Mouse (Mus musculus): Measurements from ENCODE around the gene Ptpra.

Ptpra gene

DNA sequence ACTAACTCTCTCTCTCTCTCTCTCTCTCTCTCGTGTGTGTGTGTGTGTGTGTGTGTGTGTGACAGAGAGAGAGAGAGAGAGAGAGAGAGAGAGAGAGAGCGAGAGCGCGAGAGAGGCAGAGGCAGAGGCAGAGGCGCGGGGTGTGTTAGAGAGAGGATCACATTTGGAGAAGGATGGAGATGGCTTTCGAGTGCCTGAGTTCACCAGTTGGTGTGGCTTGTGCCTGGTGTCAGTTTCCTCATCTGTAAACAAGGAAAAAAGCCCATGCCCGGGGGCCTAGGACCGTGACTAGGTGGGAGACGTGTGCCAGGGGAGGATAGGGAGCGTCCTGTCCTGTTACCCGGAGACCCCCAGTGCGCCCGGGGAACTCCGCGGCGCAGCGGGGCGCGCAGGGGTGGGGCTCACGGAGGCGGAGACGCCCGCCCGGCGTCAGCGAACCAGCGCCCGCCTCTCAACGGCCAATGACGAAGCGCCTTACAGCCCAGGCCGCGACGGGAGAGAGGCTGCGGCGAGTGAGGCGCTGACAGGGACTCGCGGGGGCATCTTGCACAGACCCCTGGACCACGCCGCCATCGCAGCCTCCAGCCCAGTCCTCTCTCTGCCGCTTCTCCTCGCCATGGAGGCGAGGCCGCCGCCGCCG is at the start of gene Ptpra:
TSS of gene Ptpra (plus strand) at position 485 of the 640 bp plus-strand sequence.
- peak; percentile 92 for DNase-seq (ENCODE audit: low read depth, low spot score)

DNA sequence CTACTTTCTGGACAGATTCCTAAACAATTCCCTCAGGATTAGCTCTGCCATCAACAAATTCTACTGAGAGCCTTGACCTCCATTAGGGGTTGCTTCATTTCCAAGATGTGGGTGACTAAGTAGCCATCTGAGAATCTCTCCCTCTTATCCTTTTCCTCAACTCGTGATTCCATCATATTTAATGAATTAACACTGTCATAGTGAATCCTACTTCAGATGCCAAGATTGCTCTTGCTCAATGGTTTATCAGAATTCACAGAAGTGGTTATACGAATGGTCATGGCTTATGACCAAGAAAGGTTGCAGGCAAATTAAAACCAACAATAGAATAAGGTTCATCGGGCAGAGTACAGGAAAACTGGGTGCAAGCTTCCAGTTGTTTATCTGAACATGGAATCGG is 48.2 kb upstream of the Ptpra start:
- no peak for DNase-seq (ENCODE audit: low read depth, low spot score)

DNA sequence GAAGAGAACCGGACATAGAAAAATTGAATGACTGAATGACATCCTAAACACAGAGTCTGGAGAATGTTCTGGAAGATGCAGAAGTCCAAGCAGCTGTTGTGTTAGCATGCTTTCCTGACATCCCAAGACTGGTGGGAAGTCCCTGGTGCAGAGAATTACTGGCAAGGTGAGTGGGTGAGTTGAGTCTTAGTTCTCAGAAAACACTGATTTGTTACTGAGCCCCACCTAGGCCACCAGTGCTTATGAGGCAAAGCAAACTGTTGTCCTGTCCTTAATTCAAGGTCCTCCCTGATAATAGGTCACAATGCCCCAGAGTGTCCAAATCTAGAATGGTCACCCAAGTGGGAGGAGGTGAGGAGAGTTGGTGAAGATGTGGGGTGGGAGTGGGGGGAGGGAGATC is 45.1 kb upstream of the Ptpra start, which contains the start of the genes Gm28372 and 1700020A23Rik:
TSS of gene Gm28372 (plus strand) at position 301 of the 400 bp plus-strand sequence.
TSS of gene 1700020A23Rik (plus strand) at position 321 of the 400 bp plus-strand sequence.
- DNase-seq (ENCODE audit: low read depth, low spot score), result no peak

DNA sequence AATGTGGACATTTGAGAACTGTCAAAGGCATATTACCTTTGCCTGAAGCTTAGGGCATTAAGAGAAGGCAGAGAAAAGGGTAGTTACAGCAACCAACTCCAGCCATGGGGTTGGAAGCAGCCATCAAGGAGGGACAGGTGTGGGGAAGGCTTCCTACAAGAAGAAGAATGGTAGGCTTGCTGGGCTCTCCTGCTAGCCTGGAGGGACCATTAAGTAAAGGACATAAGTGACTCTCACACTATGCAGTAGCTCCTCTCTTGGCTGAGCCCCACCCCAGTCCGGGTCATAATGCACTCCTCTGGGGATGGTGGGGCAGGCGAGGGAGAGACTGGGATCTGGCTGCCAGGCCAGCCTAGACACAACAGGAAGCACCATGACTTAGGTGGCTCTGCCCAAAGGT is 43.9 kb upstream of the Ptpra start, which contains the start of gene Tmem239:
TSS of gene Tmem239 (plus strand) at position 301 of the 400 bp plus-strand sequence.
- DNase-seq (ENCODE audit: low read depth, low spot score), result no peak

DNA sequence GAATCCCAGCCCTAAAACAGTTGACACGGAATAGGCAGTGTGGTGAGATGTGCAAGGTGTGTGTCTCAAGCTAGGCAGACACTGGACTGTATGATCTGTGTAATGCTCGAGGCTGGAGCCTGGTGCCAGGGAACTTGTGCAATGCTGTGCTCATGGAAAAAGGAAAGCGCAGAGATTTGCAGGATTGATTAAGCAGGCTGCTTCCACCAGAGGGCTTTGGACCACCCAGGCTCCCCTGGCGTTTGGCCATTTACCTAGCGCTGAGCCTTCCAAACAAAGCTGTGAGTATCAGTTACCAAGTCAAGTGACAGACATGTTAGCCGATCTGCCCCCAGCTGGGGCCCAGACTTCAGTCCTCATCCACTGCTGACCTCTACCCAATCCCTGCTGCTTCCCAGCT is 41.9 kb upstream of the Ptpra start:
- DNase-seq (ENCODE audit: low read depth, low spot score), result peak; percentile 50

DNA sequence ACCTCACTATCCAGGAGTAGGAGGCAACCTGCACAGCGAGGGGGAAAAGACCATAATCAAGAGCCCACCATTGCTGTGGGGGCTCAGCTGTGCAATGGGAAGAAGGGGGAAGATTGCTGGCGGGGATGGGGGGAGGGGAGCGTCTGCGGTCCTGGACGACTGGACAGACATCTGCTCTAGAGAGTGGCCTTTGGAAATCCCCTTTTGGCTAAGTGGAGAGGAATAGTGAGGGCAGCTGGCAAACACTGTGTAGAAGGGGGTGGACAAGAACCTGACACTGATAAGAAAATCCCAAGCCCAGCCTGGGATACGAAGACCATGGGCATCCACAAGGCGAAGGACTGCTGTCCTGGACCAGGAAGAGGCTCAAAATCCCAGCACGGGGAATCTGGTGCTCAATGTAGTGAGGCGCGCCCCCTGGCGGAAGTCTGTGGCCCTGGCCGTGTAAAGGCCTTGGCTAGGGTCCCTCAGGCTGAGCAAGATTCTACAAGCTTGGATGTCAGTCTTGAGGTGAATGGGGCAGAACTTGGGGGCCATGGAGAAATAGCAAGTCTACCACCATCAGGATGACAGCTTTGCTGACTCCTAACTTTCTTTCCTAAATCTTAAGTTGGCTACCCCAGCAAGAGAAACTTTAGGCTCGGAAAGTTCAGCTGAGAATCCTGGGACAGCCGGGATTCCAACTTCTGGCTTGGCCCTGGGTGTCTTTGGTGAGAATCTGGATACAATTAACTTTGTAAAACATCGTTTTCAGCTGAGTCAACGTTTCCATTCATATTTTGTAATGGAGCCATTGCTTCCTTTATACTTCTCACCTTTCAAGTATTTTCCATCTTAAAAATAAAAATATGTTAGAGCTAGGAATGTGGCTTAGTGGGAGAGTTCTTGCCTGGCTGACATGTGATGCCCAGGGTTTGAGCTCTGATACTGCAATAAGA is 38.3 kb upstream of the Ptpra start:
- peak; percentile 86 for DNase-seq (ENCODE audit: low read depth, low spot score)

DNA sequence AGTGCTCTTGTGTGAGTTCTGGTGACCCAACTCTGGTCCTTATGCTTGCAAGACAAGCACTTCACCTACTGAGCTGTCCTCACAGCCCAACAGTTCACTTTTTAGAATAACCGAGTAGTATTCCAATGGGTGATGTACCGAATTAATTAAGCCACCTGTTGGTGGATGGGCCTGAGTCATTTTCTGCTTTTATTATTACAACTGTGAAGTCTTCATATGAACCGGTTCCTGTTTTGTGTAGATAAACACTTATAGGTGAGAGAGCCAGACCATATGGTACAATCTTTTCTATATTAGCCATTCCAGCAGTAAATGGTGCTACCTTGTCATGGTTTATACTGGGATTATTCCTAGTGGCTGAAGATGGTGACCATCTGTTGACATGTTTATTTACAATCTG is 37.3 kb upstream of the Ptpra start:
- no peak for DNase-seq (ENCODE audit: low read depth, low spot score)

DNA sequence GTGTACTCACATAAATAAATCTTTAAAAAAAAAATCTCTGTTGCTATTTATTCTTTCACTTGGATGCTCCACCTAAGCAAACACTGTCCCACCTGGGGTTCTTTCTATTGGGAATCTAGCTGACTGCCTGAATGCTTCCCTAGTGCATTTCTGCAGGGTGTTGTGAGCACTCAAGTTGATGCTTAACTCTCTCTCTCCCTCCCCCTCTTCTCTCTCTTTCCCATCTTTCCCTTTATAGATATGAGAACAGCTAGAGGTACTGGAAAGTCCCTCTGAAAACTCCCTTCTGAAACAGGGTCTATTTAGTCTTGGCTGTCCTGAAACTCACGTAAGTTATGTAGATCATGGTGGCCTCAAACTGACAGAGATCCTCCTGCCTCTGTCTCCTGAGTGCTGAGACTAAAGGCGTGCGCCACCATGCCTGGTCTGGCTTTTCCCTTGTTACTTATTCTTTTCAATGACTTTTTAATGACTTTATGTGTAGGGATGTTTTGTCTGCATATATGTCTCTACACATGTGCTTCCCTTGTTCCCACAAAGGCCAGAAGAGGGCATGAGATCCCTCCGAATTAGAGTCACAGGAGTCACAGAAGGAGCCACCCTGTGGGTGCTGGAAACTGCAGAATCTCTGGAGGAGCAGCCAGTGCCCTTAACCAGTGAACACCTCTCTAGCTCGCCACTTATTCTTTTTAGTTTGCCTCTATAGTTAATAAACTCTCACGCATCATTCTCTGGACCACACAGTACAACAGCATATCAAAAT is 35.8 kb upstream of the Ptpra start:
- DNase-seq (ENCODE audit: low read depth, low spot score), result peak; percentile 32

DNA sequence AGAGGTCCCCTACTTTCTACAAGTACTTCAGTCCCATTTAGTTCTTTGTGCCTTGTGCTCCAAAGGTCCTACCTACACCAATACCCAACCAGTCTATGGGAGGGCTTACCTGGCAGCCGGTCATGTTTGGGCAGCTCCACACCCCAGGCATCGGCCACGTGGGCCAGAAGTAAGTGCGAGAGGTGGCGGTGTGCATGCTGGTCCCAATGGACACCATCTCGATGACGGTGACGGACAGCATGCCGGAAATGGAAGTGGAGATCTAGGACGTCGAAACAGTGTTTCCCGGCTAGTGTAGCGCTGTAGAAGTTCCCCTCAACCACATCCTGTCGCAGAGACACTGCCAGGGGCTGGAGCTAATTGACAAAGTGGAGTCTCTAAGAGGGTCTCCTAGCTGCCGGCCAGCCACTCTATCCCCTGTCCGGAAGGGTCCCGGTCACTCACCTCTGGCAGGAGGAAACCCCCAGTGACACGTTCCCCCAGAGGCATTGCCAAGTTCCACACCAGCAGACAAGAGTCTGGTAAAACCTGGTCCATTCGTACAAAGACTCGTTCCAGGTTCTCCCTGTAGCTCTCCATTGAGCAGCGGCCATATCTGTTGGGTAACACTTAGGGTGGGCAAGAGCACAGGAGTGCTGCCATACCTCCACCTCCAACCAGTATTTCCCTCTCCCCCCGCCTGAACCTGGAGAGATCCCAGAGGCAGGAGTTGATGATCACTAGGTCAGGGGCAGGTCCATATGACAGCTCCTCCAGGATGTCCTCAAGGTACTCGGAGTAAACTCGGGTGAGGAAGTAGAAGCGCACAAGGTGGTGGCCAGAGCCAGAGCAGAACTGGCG is 28.1 kb upstream of the Ptpra start:
- DNase-seq (ENCODE audit: low read depth, low spot score), result no peak

DNA sequence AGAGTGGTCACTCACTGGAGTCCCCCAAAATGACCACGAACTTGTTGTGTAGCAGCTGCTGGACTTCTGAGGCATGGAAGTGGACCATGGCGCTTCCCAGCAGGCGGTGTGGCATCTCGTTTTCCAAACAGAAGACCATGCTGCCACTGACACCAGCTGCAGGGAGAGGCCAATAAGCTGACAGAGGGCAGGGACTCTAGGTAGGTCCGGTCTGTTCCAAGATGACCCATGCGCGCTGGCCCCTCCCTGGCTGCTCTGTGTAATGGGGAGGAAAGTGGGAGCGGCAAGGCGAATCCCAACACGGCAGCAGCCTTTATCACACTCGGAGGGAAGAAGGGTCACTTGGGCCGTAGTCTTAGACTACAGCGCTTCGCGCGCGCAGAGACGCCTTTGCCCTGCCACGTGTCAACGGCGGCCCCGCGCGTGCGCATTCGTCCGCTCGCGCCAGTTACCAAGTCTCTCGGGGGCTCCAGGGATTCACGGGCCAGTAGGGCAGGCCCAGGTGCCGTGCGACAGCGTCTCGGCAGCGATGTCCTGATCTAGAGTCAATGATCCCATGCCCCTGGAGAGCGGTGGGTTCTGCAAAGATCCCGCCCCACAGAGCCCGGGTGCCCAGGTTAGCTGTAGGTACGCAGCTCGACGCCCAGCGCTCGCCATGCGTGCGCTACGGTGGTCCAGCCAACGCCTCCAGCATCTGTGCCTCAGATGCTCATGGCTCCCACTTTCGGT is 26.5 kb upstream of the Ptpra start:
- peak; percentile 86 for DNase-seq (ENCODE audit: low read depth, low spot score)

DNA sequence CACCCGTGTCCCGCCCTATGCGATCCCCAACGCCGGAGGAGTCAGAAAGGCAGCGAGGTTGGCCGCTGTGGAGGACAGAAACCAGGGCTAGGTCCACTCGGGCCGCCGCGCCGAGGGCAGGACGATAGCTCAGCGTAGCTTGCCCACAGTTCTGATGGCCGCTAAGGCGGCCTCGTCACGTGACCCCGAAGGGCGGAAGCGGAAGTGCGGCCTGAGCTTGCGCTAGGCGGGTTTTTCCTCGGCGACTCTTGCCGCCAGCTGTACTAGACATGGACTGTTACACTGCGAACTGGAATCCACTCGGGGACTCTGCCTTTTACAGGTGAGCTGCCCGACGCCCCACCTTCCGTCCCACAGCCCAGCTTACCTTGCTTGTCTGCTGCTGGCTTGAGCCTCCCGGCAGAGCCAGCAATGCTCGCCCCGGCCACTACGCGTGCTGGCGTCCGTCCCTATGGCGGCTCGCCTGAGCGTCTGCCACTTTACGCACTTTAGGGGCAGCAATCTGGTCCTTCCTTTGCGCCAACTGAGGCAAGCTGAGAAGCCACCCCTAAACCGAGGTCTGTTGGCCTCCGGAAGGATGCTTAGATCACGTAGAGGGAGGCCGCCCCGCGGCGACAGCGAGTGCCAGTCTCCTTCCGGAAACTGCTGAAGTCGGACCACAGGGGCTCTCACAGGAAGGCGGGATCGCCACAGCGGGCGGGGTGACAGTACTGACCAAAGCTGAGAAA is 25.8 kb upstream of the Ptpra start, which contains the start of the genes Vps16 and Pced1a:
TSS of gene Vps16 (plus strand) at position 214 of the 728 bp plus-strand sequence.
TSS of gene Pced1a (minus strand) at position 576 of the 728 bp plus-strand sequence.
- DNase-seq (ENCODE audit: low read depth, low spot score), result peak; percentile 92

DNA sequence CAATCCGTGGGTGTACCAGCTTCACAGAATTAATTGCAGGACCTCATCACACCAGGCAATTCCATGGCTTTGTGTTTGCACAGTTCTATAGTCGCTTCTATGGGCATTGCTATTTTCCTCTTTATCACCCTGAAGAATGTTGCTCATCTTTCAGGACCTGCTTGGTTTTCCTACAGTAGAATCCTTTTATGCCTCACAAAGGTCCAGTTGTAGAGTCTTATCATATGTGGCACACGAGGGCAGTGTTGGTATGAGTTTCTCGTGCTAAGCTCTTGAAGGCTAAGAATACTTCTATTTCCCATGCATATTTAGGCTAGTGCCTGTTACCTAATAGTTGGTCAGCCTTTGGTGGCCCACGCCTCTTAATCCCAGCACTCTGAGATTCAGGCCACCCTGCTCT is 25.0 kb upstream of the Ptpra start:
- DNase-seq (ENCODE audit: low read depth, low spot score), result no peak

DNA sequence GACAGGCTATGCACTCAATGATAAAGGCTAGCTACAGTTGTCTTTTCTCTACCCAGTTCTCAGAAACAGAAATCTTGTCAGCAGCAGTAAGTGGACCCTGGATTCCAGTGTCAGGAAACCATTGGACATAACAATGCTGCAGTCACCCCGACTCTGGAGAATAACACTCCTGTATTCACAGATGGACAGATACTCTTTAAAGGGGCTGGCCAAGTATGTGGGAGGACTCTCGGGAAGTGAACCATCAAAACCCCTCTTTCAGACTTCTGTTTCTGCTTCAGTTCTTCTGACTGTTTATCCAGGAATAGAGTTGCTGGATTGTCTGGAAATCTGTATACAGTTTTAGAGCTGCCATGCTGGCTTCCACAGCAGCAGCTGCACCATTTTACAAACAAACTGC is 20.2 kb upstream of the Ptpra start:
- no peak for DNase-seq (ENCODE audit: low read depth, low spot score)

DNA sequence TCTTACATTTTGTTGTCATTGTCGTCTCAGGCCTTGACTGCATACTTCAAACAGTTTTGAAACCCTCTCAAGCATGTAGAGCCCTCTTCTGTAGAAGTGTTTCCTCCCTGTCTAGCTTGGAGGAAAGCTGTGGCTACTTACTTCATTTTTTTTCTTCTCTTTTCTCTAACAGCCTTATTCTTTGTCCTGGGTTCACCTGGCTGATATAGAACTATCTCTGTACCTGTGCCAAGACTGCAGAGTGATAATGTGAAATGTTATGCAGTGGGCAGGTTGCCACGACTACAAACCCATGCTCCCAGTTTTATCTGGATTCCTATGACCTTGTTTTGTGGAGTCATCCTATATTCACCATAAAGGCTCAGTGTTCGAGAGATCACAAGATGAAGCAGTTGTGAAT is 19.6 kb upstream of the Ptpra start:
- DNase-seq (ENCODE audit: low read depth, low spot score), result no peak

DNA sequence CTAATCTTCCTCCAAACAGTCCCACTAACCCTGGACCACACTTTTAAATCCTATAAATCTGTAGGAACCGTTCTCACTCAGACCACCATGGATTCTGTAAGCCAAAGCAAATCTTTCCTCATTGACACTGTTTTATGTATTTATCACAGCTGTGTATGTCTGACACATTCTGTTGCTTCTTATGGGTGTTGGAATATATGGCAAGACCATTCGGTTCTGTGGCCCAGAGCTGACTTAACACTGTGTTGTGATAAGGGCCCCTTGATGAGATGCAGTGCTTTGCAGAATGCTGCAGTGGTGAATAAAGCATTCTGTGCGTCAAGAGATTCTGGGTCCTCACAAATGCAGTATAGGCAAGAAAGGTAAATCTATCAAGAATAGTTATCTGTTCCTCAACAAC is 17.9 kb upstream of the Ptpra start:
- no peak for DNase-seq (ENCODE audit: low read depth, low spot score)

DNA sequence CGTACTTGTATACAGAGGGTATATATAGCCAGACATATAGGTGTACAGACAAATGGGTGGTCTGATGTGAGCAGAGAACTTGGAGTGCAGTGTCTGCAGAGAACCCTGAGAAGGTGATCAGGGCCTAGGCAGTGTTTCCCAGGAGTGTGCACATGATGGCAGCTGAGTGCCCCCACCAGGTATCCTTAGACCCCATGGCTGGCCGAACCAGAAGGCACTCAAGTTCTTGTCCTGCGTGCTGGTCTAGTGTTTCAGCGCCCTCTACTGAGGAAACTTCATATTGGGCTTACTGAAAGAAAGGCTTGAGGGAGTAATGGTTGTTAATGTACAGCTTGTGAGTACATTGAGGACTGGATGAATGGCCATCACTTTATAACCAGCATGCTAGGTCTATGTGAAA is 16.9 kb upstream of the Ptpra start:
- peak; percentile 72 for DNase-seq (ENCODE audit: low read depth, low spot score)

DNA sequence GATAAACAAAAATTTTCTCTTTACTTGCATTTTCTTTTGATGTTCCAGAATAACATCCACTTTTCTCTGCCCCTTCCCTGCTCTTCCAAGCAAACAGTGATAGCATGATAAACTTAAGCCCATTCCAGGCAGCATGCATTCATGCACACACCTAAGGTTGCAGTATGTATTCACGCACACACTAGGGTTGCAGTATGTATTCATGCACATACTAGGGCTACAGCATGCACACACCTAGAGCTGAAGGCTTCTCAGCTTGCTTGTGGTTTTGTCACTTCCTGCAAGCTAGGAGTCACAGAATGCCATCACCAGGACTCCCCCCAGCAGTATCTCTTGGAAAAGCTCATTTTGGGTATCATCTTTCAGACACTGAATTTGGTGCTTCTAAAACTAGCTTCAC is 13.3 kb upstream of the Ptpra start:
- DNase-seq (ENCODE audit: low read depth, low spot score), result no peak

DNA sequence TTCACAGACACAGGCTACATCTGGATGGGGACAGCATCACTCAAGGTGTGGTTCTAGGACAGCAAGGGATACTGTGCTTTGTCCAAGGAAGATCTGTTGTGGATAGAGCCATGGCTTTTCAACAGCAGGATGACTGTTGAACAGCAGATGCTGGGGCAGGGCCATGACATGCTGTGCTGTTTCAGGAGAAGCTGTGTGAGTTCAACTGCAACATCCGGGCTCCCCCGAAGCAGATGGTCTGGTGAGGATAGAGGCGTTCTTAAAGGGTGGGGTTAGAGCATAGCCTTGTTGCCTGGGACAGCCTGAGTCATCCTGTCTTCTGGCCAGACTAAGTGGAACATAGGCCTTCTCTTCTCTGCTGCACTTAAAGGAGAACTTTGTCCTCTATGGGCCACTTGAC is 11.2 kb upstream of the Ptpra start:
- no peak for DNase-seq (ENCODE audit: low read depth, low spot score)

DNA sequence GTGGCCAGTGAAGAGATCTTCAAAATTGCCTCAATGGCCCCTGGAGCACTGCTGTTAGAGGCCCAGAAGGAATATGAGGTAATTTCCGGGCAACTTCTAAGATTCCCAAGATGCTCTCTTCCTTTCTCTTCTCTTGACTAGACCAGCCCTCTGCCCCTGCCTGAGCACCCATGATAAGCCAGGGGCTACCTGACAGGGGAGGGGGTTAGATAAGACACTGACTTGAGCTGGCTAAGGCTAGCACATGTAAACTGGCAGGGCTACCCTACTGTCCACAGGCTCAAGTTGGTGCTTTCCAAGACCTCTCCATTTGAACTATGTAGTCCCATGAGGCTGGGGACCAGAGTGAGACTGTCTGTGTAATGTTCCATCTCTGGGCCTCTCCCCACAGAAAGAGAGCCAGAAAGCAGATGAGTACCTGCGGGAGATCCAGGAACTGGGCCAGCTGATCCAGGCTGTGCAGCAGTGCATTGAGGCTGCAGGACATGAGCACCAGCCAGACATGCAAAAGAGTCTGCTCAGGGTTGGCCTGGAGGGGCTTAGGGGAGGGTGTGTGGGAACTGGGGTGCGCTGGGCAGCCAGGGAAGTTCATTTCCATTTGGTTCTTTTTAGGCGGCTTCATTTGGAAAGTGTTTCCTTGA is 10.1 kb upstream of the Ptpra start:
- no peak for DNase-seq (ENCODE audit: low read depth, low spot score)

Data from ZHBTc4 (cell line).